Mouse (Mus musculus): ENCODE data around the gene Snrpa. TPM values are rescaled to one million over a fixed set of nuclear protein-coding genes. Genes with fewer than 3 reads are reported as not detected.
"Not testable (repeated sequence)": the region's sequence is repeated elsewhere in the genome, so short reads cannot be mapped to it uniquely, and the experiment has no call there.

Snrpa gene
- total RNA-seq (2021), result 10 to 100 TPM; 81.3 to 81.8 TPM
- long read RNA-seq, experiment 1, transcript Snrpa-202 (7 exons, 1,336 nt), result minor isoform, 29 of 99 reads
- long read RNA-seq, experiment 1, transcript Snrpa-206 (6 exons, 1,288 nt), result minor isoform, 23 of 99 reads
- long read RNA-seq, experiment 1, transcript Snrpa-201 (7 exons, 1,365 nt), result major isoform, 40 of 99 reads
- long read RNA-seq, experiment 1, partial matches to known transcripts, result 5 of 99 reads
- long read RNA-seq, experiment 1, other reads (novel, unspliced or antisense), result 2 of 99 reads
- long read RNA-seq, experiment 2, transcript Snrpa-206 (6 exons, 1,288 nt), result minor isoform, 20 of 93 reads
- long read RNA-seq, experiment 2, transcript Snrpa-202 (7 exons, 1,336 nt), result minor isoform, 20 of 93 reads
- long read RNA-seq, experiment 2, transcript Snrpa-201 (7 exons, 1,365 nt), result major isoform, 44 of 93 reads
- long read RNA-seq, experiment 2, partial matches to known transcripts, result 6 of 93 reads
- long read RNA-seq, experiment 2, other reads (novel, unspliced or antisense), result 3 of 93 reads

DNA sequence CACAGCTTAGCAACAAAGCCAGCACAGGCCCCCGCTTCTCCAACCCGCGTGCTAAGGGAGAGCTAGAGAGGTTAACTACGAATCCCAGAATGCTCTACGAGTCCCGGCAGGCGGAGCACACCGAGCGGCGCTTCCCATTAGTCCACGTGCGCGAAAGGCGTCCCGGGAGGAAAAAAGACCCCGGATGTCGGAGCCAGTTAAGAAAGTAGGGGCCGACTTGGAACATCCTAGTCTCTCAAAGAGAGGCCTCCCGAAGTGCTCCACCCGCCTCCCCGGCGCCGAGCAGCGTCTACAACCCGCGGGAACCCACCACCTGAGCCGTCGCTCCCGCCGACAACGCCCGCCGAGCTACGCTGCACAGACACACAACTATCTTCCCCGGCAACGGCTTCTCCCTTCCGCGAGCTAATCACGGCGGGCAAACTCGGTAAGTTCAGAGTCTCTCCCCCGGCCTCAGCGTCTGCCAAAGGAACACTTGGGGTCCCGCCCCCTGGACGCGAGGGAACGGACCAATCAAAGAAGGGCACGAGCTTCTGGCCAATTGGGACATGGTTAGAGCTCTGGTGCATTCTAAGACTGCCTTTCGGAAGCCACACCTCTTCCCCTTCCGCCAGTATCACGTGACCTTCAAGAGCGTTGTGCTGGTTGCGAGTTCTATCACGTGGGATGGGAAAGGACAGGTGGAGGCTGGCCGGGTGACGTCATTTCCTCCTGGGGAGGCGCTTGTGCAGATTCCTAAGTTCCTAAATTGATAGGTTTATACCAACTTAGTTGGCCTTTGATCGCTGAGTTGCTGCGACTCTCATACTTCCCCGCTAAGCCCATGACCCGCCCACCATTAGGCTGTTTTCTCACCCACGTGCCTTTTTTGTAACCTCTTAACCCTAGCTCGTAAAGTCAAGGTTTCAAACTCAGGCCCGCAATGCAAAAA, at the start of gene Snrpa, which contains the start of gene BC024978:
Snrpa (minus strand) TSS at position 591 of the 931 bp plus-strand sequence.
BC024978 (plus strand) TSS at position 101 of the 931 bp plus-strand sequence.
- peak; percentile 97 to 100 for DNase-seq (ENCODE audit: low spot score in 2 of 2)
- intact Hi-C loops (cut with DNase I), result no loop called here

DNA sequence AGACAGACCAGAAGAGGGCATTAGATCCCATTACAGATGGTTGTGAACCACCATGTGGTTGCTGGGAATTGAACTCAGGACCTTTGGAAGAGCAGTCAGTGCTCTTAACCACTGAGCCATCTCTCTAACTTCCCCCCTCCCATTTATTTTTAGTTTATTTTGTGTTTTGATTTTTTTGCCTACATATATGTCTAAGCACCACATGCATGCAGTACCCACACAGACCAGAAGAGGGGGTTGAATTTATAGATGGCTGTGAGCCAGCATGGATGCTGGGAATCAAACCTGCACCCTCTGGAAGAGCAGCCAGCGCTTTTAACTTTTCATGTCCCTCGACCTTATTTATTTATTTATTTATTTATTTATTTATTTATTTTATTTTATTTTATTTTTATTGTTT, 48.0 kb upstream of the Snrpa start:
- intact Hi-C loops (cut with DNase I); DNase-seq (ENCODE audit: low spot score in 2 of 2): not testable (repeated sequence)

DNA sequence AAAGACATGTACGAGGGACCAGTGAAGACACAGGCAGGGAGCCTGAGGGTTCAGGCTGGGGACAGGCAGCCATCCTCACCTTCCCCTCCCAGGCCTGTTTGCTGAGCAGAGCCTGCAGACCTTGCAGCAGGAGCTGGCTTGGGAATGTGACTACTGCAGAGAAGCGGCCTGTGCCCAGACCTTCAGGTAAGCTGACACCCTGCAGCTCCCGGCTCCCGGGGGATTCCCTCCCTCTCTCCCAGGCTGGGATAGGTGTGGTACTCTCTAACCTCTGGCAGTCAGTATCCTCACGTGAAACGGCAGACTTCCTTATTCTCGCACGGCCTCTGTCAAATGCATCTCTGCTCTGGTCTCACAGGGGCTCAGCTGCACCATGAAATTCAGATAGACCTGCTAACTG, 47.1 kb upstream of the Snrpa start:
- intact Hi-C loops (cut with DNase I), result no loop called here
- DNase-seq (ENCODE audit: low spot score in 2 of 2), result no peak

DNA sequence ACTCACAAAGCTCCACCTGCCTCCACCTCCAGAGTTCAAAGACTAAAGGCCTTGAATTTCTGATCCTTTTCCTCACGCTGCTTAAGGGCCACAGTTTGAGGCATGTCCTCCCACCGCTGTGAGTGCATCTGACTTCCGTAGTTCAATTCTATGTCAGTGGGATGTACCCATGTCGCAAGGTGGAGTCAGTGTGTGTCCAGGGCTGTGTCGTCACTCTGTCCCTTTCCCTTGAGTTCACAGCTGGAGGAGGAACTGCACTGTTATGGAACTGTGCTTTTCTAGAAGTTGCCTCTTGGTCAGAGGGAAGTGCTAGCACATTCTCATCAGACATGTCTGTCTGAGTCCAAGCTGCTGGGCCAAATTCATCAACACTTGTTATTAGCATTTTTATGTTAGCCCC, 42.5 kb upstream of the Snrpa start:
- DNase-seq (ENCODE audit: low spot score in 2 of 2), result no peak
- intact Hi-C loops (cut with DNase I), result no loop called here

DNA sequence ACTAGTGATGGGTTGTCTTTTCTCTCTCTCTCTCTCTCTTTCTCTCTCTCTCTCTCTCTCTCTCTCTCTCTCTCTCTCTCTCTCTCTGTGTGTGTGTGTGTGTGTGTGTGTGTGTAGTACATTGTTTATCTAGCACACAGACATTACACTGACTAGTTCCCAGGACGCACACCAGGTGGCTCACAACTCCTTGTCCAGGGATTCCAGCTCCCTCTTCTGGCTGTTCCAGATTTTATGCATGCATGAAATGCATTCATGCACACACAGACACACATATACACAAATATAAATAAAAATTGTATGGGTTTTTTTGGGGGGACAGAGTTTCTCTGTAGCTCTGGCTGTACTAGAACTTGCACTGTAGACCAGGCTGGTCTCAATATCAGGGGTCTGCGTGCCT, 41.5 kb upstream of the Snrpa start:
- DNase-seq (ENCODE audit: low spot score in 2 of 2), result no peak
- intact Hi-C loops (cut with DNase I), result no loop called here

DNA sequence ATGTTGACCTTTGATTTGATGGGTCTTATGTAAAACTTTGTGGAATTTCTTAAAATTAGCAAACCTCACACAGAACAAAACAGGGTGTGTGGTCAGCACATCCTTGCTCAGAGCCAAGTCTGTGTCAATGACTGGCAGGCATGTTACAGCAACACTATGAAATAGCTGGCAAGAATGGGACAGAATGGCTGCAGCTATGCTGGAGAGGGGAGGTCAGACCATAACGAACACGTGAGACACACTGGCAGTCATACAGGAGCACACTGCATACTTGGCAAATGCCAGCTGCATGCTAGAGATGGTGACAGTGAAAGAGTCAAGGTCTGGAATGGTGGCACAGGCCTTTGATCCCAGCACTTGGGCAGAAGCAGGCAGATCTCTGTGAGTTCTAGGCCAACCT, 39.7 kb upstream of the Snrpa start:
- DNase-seq (ENCODE audit: low spot score in 2 of 2), result no peak
- intact Hi-C loops (cut with DNase I), result no loop called here

DNA sequence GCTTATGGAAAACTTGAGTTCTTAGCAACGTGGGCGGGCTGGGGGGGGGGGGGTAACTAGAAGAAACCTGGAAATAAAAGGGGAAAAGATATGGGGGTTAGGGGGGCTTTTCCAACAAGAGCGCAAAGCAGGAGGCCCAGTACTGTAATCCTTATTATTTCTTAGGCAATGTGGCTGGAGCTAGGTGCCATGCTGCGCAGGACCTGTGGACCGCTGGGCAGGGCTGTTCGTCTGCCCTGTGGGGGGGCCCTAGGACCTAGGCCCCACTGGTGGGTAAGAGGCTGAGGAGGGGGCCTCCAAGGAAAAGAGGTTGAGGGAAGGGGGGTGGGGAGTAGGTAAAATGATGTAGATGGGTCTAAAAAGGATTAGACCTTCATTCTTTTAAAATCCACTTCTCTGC, 37.2 kb upstream of the Snrpa start:
- intact Hi-C loops (cut with DNase I), result loop anchor here (2.0 kb wide), 1 partner anchor 26 kb away; the partner anchor contains the start of gene Numbl
- no peak for DNase-seq (ENCODE audit: low spot score in 2 of 2)

DNA sequence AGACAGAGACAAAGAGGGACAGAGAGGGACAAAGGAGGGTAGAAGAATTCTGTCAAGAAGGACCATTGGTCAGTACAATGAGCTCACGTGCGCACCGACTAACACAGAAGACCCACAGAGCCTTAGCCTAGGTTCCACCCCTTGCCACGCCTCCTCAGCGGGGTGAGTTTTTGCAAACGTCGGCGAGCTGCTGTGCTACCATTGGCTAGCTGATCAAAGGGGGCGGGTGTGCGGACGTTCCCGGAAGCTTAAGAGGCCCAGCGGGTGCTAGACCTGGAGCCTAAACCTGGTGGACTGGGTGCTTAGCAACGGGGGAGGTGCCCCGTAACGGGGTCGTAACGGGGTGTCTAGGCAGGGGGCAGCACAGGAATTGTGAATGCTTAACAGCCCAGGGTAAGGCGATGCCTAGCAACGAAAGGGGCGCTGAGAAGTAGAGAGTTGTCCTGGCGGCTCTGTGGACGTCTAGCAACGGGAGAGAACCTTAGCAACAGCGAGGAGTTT, 36.8 kb upstream of the Snrpa start, which contains the start of gene Coq8b:
Coq8b (plus strand) TSS at position 243 of the 501 bp plus-strand sequence.
- intact Hi-C loops (cut with DNase I), result loop anchor here (2.0 kb wide), 1 partner anchor 26 kb away; the partner anchor contains the start of gene Numbl
- DNase-seq (ENCODE audit: low spot score in 2 of 2), result peak; percentile 91 to 96

DNA sequence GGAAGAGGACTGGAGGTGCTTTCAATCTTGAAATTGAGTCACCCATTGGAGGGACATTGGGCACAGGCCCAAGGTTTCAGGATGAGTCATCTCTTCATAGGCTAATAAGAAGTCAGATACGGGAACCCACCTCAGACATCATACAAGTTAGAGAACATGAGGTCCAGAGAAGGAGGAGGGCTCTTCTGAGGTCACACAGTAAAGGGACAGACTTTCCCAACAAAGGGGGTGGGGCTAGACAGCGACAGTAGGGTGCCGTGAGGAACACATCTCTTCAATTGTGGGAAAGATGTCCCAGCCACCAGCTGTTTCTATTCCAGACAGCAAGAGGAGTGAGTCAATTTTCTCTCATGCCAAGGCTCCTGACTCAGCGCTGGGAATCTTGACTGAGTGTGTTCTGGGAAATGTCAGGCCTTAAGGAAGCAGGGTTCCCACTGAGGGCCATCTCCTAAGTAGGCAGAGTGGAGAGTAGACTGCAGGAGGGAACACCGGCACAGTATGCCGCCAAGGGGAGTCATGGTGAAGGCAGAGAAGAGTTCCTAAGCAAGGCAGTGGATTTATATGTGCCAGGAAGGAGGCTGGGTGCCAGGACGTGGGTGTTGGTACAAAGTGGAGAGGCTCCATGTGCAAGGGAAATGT, 35.7 kb upstream of the Snrpa start:
- DNase-seq (ENCODE audit: low spot score in 2 of 2), result peak; percentile 75 to 90

DNA sequence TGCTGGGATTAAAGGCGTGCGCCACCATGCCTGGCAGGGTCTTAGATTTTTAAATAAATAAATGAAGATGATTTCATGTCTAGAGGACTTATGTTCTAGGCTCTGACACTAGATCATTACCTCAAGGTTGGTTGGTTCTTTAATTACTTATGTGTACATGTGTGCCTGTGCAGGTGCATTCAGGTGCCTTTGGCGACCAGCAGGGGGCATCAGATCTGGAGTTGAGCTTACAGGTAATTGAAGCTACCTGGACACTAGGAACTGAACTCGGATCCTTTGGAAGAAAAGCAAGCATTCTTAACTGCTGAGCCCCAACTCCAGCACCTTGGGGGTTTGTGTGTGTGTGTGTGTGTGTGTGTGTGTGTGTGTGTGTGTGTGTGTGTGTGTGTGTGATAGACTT, 34.7 kb upstream of the Snrpa start:
- intact Hi-C loops (cut with DNase I), result no loop called here
- DNase-seq (ENCODE audit: low spot score in 2 of 2), result no peak

More for the DNA sequence above, 35.7 kb upstream of the Snrpa start:
- intact Hi-C loops (cut with DNase I), result loop anchor here (2.0 kb wide), 1 partner anchor 27 kb away; the partner anchor contains the start of gene Numbl

DNA sequence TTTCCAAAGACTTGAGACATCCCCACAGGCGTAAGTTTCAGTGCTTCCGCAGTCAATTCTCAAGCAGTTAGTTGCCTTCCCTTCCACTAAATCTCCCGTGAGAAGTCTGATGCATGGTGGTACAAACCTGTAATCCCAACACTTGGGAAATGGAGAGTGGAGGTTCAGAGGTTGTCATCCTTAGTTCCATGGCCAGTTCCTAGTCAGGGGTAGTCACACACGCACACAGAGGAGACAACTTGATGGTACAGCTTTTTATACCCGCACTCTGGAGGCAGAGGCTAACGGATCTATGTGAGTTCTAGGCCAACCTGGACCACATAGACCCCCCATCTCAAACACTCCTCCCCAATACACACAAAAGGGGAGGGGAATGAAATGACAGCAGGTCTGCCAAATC, 32.8 kb upstream of the Snrpa start:
- intact Hi-C loops (cut with DNase I), result no loop called here
- no peak for DNase-seq (ENCODE audit: low spot score in 2 of 2)

DNA sequence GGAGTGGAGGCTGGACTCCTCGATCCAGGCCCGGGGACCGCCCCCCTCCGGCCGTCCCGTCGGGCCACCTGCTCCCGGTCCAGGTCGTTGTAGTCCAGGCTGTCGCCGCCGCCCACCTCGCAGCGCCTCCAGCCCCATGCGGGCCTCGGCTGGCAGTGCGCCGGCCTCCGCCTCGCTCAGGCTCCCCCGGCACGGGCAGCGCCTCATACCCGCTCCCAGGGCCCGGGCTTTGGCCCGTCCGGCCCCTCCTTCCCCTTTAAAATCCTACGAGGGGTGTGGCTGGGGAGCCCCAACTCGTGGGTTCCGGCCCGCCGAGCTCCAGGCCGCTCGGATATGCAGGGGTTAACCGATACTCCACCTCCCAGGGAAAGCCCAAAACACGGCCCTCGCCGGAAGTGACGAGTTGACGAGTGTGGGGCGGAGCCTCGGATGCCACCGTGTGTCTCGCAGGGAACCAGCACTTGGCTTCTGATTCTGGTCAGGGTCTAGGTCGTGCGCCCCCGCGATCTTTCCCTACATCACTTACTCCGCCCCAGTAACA, 32.3 kb upstream of the Snrpa start, which contains the start of gene Itpkc:
Itpkc (minus strand) TSS at position 381 of the 541 bp plus-strand sequence.
- peak; percentile 91 to 92 for DNase-seq (ENCODE audit: low spot score in 2 of 2)
- intact Hi-C loops (cut with DNase I), result no loop called here

DNA sequence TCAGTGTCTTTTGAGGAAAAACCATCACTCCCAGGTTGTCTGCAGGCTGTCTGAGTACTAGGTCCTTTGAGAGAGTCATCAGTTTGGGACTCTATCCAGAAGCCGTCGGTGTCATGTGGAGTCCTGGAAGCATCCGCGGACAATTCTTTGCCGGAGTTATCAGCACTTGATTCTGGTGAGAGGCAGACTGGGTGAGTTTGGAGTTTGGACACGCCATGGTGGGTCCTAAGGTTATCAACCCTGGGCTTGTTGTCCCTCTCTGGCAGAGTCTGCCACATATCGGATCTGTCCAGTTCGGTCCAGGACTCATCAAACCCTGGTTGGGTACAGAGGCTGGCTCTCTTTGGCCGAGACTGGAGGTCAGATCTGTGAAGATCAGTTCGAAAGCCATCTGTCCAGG, 31.6 kb upstream of the Snrpa start:
- no peak for DNase-seq (ENCODE audit: low spot score in 2 of 2)
- intact Hi-C loops (cut with DNase I), result no loop called here

DNA sequence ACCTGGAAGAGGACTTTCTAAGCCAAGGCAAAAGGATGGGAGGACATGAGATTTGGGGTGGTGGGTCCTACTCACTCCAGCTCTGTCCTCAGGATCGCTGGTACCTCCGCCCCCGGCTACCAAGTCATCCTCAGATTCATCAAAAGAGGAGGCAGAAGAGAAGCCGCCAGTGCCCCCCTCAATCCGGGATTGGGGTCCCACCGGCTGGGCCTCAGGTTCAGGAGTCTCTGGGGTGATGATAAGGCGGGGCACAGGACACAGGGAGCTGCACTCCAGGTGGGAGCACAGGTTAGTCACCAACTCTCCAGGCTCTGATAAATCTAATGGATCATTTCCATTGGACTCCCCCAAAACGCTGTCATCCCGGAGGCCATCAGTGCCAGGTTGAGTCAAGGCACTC, 31.2 kb upstream of the Snrpa start:
- intact Hi-C loops (cut with DNase I), result no loop called here
- no peak for DNase-seq (ENCODE audit: low spot score in 2 of 2)

DNA sequence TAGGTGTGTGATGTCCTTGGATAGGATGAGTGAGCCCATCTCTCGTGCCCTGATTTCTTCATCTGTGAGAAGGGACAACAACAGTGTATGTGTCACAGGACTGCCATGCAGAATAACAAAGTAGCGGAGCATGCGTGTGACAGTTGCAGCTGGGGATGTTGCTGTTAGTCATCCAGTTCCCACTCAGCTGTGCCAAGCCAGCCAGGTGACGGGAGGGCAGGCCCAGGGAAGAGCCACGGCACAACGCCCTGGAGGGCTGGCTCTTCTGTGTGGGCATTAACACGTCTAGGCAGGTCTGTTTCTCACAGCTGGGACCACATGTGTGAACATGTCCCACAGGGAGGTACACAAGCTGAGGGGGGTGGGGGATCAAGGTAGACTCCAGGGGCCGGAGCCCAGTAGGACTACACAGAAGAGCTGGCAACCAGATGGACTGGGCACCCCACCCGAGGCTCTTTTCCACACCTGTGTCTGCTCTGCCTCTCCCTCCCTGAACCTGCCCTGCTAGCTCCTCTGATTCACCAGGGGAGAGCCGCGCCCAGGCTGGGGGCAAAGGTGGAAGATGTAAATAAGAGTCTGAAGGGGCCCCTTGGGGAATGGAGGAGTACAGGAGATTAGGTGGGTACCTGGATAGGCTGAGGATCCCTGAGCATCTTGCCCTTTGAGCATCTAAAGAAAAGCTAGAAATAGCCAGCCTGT, 29.0 kb upstream of the Snrpa start:
- intact Hi-C loops (cut with DNase I), result no loop called here
- DNase-seq (ENCODE audit: low spot score in 2 of 2), result peak; percentile 39 to 71

DNA sequence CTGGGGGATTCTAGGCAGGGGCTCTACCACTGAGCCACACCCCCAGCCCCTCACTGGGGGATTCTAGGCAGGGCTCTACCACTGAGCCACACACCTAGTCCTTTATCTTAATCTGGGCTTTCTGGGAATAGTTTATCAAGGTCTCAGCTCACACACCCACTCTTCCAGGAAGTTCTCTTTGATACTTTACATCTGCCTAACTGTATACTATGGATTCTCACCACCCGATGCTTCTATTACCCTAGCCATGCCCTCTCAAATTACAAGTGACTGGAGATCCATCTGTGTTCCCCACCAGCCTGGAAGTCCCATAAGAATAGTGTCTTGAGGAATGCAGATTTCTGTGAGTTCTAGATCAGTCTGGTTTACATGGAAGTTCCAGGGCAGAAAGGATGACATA, 26.5 kb upstream of the Snrpa start:
- DNase-seq (ENCODE audit: low spot score in 2 of 2), result no peak
- intact Hi-C loops (cut with DNase I), result no loop called here

DNA sequence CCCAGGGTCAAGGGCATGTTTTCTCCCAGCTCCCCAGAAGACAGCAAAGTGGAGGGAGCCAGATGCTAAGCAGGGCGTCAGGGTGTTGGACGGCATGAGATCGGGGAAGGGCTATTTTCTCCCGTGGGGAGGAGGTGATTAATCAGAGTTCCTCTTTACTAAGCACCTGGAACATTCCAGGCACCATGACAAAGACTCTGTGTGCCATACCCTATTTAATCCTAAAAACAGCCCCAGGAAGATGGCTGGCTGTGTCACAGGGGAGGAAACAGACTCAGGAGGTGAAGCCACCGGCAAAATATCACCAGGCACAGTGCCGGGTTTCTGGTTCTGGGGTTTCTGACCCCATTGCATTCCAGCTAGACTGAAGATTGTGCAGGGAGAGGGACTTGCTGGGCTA, 25.9 kb upstream of the Snrpa start:
- intact Hi-C loops (cut with DNase I), result no loop called here

DNA sequence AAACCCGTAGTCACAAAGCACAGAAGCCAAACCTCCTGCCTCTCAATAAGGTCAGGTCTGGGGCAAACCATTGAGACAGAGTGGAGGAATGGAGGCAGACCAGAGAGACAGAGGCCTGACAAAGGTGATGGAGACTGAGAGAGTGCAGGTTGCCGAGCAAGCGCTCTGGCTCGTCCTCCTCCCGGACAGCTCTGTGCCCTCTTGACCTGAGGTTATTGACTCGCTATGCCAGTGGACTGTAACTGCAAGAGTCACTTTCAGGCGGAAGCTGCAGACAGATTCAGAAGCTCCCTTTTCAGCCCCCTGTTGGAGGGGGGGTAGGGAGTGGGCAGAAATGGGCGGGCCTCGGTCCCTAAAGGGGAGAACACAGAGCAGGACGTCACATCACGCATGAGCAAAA, 23.9 kb upstream of the Snrpa start:
- DNase-seq (ENCODE audit: low spot score in 2 of 2), result no peak
- intact Hi-C loops (cut with DNase I), result no loop called here

More for the DNA sequence above, 25.9 kb upstream of the Snrpa start:
- DNase-seq (ENCODE audit: low spot score in 2 of 2), result no peak
